Mouse (Mus musculus): Measurements from ENCODE around the gene Pisd. TPM values are rescaled to one million over a fixed set of nuclear protein-coding genes. Genes with fewer than 3 reads are reported as not detected.

Pisd gene
- polyA plus RNA-seq, 1 experiment from 2014 or later, result 74.4 TPM

- H3K9ac ChIP-seq, result no peak overlapping the region
- H3K27me3 ChIP-seq (replicated peaks), result no peaks in the 10 kb centered on the region
- ATAC-seq (ENCODE audit: insufficient read depth, low FRiP score, low read depth), result no peak
- no peaks in the 10 kb centered on the region for H3K4me1 ChIP-seq
- H3K4me2 ChIP-seq, result no peak overlapping the region
- WGBS, result 51% methylated on average over 3 of the region's 3 CpGs
- H3K27ac ChIP-seq, result no peak overlapping the region
- H3K4me3 ChIP-seq (replicated peaks), result no peak overlapping the region
- H3K9me3 ChIP-seq, result no peaks in the 10 kb centered on the region
- no peaks in the 10 kb centered on the region for H3K36me3 ChIP-seq
These were observed 64.1 kb downstream of the Pisd start for GRCm38 (mm10) chr5:32721316-32721715.

- Histone ChIP-seq H3K9ac (no peak overlapping the region), H3K4me2 (no peak overlapping the region), H3K27me3 (replicated peaks) (no peaks in the 10 kb centered on the region), H3K4me3 (replicated peaks) (no peak overlapping the region), H3K9me3 (no peaks in the 10 kb centered on the region), H3K4me1 (no peaks in the 10 kb centered on the region), H3K27ac (no peak overlapping the region), H3K36me3 (no peaks in the 10 kb centered on the region)
- no peak for ATAC-seq (ENCODE audit: insufficient read depth, low FRiP score, low read depth)
- 78% methylated on average over 9 of the region's 9 CpGs for WGBS
These were observed 65.0 kb downstream of the Pisd start for GRCm38 (mm10) chr5:32720416-32720815.

GRCm38 (mm10) chr5:32718916-32719315 lies 66.5 kb downstream of the Pisd start:
- Histone ChIP-seq H3K27me3 (replicated peaks) (no peaks in the 10 kb centered on the region), H3K4me2 (no peak overlapping the region), H3K9me3 (no peaks in the 10 kb centered on the region), H3K27ac (no peak overlapping the region), H3K4me3 (replicated peaks) (no peak overlapping the region), H3K4me1 (no peaks in the 10 kb centered on the region), H3K9ac (no peak overlapping the region), H3K36me3 (no peaks in the 10 kb centered on the region)
- 0 out of 2 replicates have a peak, but pooled peaks have one; percentile 29 for ATAC-seq (ENCODE audit: insufficient read depth, low FRiP score, low read depth)
- 36% methylated on average over 6 of the region's 6 CpGs for WGBS

GRCm38 (mm10) chr5:32717726-32718125 lies 67.7 kb downstream of the Pisd start:
- ATAC-seq (ENCODE audit: insufficient read depth, low FRiP score, low read depth), result no peak
- 32% methylated on average over 1 of the region's 1 CpGs for WGBS
- no peaks in the 10 kb centered on the region for H3K4me1 ChIP-seq
- no peaks in the 10 kb centered on the region for H3K36me3 ChIP-seq
- H3K9me3 ChIP-seq, result no peaks in the 10 kb centered on the region
- no peaks in the 10 kb centered on the region for H3K27me3 ChIP-seq (replicated peaks)
- H3K4me3 ChIP-seq (replicated peaks), result no peak overlapping the region
- H3K9ac ChIP-seq, result no peak overlapping the region
- no peak overlapping the region; the same call in 1 of the 2 replicates for H3K27ac ChIP-seq
- H3K4me2 ChIP-seq, result no peak overlapping the region

- WGBS, result under 1% methylated on average over 55 of the region's 55 CpGs
- ATAC-seq (ENCODE audit: insufficient read depth, low FRiP score, low read depth), result peak; percentile 94
- Histone ChIP-seq H3K36me3 (no peaks in the 10 kb centered on the region), H3K27ac (peak overlapping the region; percentile 93), H3K9ac (peak overlapping the region; percentile 48; the same call in 1 of the 2 replicates), H3K4me2 (peak overlapping the region; percentile 63), H3K27me3 (replicated peaks) (no peaks in the 10 kb centered on the region), H3K4me3 (replicated peaks) (peak overlapping the region; percentile 71), H3K9me3 (no peaks in the 10 kb centered on the region), H3K4me1 (no peaks in the 10 kb centered on the region)
These were observed 71.6 kb downstream of the Pisd start for GRCm38 (mm10) chr5:32713703-32714467.

- peak overlapping the region; percentile 48; the same call in 1 of the 2 replicates for H3K9ac ChIP-seq
- H3K4me3 ChIP-seq (replicated peaks), result peak overlapping the region; percentile 71
- WGBS, result 25% methylated on average over 2 of the region's 2 CpGs
- ATAC-seq (ENCODE audit: insufficient read depth, low FRiP score, low read depth), result no peak; the same call in 1 of the 2 replicates
- peak overlapping the region; percentile 93 for H3K27ac ChIP-seq
- no peaks in the 10 kb centered on the region for H3K27me3 ChIP-seq (replicated peaks)
- H3K9me3 ChIP-seq, result no peaks in the 10 kb centered on the region
- H3K36me3 ChIP-seq, result no peaks in the 10 kb centered on the region
- H3K4me1 ChIP-seq, result no peaks in the 10 kb centered on the region
- H3K4me2 ChIP-seq, result peak overlapping the region; percentile 63
These were observed 72.3 kb downstream of the Pisd start for GRCm38 (mm10) chr5:32713042-32713702.

GRCm38 (mm10) chr5:32712221-32713041 lies 73.0 kb downstream of the Pisd start:
- Histone ChIP-seq H3K4me3 (replicated peaks) (peak overlapping the region; percentile 71; the same call in 1 of the 2 replicates), H3K4me2 (peak overlapping the region; percentile 63), H3K27ac (no peak overlapping the region), H3K27me3 (replicated peaks) (no peaks in the 10 kb centered on the region), H3K36me3 (no peaks in the 10 kb centered on the region), H3K9me3 (no peaks in the 10 kb centered on the region), H3K9ac (no peak overlapping the region), H3K4me1 (no peaks in the 10 kb centered on the region)
- ATAC-seq (ENCODE audit: insufficient read depth, low FRiP score, low read depth), result no peak
- WGBS, result 67% methylated on average over 4 of the region's 4 CpGs

GRCm38 (mm10) chr5:32711485-32711884 lies 74.0 kb downstream of the Pisd start:
- Histone ChIP-seq H3K36me3 (no peaks in the 10 kb centered on the region), H3K4me1 (no peaks in the 10 kb centered on the region), H3K9me3 (no peaks in the 10 kb centered on the region), H3K9ac (no peak overlapping the region), H3K27me3 (replicated peaks) (no peaks in the 10 kb centered on the region), H3K4me2 (no peak overlapping the region), H3K27ac (no peak overlapping the region), H3K4me3 (replicated peaks) (no peak overlapping the region)
- ATAC-seq (ENCODE audit: insufficient read depth, low FRiP score, low read depth), result no peak
- WGBS, result 78% methylated on average over 5 of the region's 5 CpGs

- Histone ChIP-seq H3K27me3 (replicated peaks) (no peaks in the 10 kb centered on the region), H3K27ac (no peak overlapping the region), H3K9ac (no peak overlapping the region), H3K36me3 (no peaks in the 10 kb centered on the region), H3K4me3 (replicated peaks) (no peak overlapping the region), H3K9me3 (no peaks in the 10 kb centered on the region), H3K4me2 (no peak overlapping the region), H3K4me1 (no peaks in the 10 kb centered on the region)
- 63% methylated on average over 2 of the region's 2 CpGs for WGBS
- no peak for ATAC-seq (ENCODE audit: insufficient read depth, low FRiP score, low read depth)
These were observed 79.1 kb downstream of the Pisd start for GRCm38 (mm10) chr5:32706226-32706780.

GRCm38 (mm10) chr5:32697208-32697867 lies 88.1 kb downstream of the Pisd start:
- no peak overlapping the region for H3K9ac ChIP-seq

GRCm38 (mm10) chr5:32693411-32693810 lies 92.0 kb downstream of the Pisd start:
- 42% methylated on average over 2 of the region's 2 CpGs for WGBS
- Histone ChIP-seq H3K9me3 (no peaks in the 10 kb centered on the region), H3K36me3 (no peaks in the 10 kb centered on the region), H3K27me3 (replicated peaks) (no peaks in the 10 kb centered on the region), H3K4me2 (no peak overlapping the region), H3K9ac (no peak overlapping the region), H3K4me3 (replicated peaks) (no peak overlapping the region), H3K27ac (no peak overlapping the region), H3K4me1 (no peaks in the 10 kb centered on the region)
- no peak for ATAC-seq (ENCODE audit: insufficient read depth, low FRiP score, low read depth)

More at GRCm38 (mm10) chr5:32697208-32697867, 88.1 kb downstream of the Pisd start:
- WGBS, result 59% methylated on average over 5 of the region's 5 CpGs
- no peak overlapping the region for H3K4me3 ChIP-seq (replicated peaks)
- H3K27ac ChIP-seq, result no peak overlapping the region
- no peaks in the 10 kb centered on the region for H3K27me3 ChIP-seq (replicated peaks)
- no peaks in the 10 kb centered on the region for H3K36me3 ChIP-seq
- no peaks in the 10 kb centered on the region for H3K4me1 ChIP-seq
- peak; percentile 70; the same call in 1 of the 2 replicates for ATAC-seq (ENCODE audit: insufficient read depth, low FRiP score, low read depth)
- no peaks in the 10 kb centered on the region for H3K9me3 ChIP-seq
- no peak overlapping the region for H3K4me2 ChIP-seq
